Mouse (Mus musculus) E14TG2a.4 (cell line): ENCODE results near the gene Ccl6.
A peak's percentile ranks its signal among the peaks of the same experiment; 100 is the strongest.
"Not testable (repeated sequence)": the region's sequence is repeated elsewhere in the genome, so short reads cannot be mapped to it uniquely, and the experiment has no call there.

Experiments used
- H3K27me3 ChIP-seq: 2 replicates; pipeline ENCODE4 v1.6.1; 2014; ENCODE audit warnings: low read length, control low read depth; ENCODE audit not compliant: insufficient read depth
- H3K36me3 ChIP-seq: 2 replicates; pipeline ENCODE4 v1.6.1; 2014; ENCODE audit warnings: low read length, control low read depth; ENCODE audit not compliant: insufficient read depth
- H3K4me1 ChIP-seq: replicated peaks from 2 replicates; pipeline ENCODE4 v1.6.1; 2014; ENCODE audit warnings: low read depth, low read length, control low read depth
- H3K4me3 ChIP-seq: replicated peaks from 2 replicates; pipeline ENCODE4 v1.5.1; 2014; ENCODE audit warnings: mild to moderate bottlenecking, low read length
- H3K9me3 ChIP-seq: 2 replicates; pipeline ENCODE4 v1.6.1; 2014; ENCODE audit warnings: low read length, control low read depth
- CTCF ChIP-seq: conservative IDR thresholded peaks from 2 replicates; pipeline ENCODE4 v1.5.1; 2014; ENCODE audit warnings: low read length
- NANOG ChIP-seq: IDR thresholded peaks from 2 replicates; pipeline ENCODE4 v1.6.1; 2014; ENCODE audit warnings: borderline replicate concordance, low read length, mixed read lengths
- POU5F1 ChIP-seq: IDR thresholded peaks from 2 replicates; pipeline ENCODE4 v1.6.1; 2014; ENCODE audit warnings: low read length, borderline replicate concordance

The Ccl6 gene

GRCm38 (mm10) chr11:83560405-83560804 is 32.5 kb downstream of the Ccl6 start:
- H3K36me3 ChIP-seq, result no peaks in the 10 kb centered on the region
- H3K4me3 ChIP-seq, result no peak overlapping the region
- 0 out of 2 replicates have a peak, but pooled peaks cover 5% of the 10 kb centered on the region for H3K27me3 ChIP-seq
- TF ChIP-seq CTCF, result no peak
- no peak for TF ChIP-seq NANOG
- TF ChIP-seq POU5F1, result no peak
- H3K9me3 ChIP-seq, result no peaks in the 10 kb centered on the region
- 0 out of 2 replicates have a peak, but pooled peaks cover 4% of the 10 kb centered on the region for H3K4me1 ChIP-seq

- H3K9me3 ChIP-seq, result 0 out of 2 replicates have a peak, but pooled peaks cover 3% of the 10 kb centered on the region
- no peaks in the 10 kb centered on the region for H3K36me3 ChIP-seq
- TF ChIP-seq CTCF, result no peak; the same call in 1 of the 2 replicates
- TF ChIP-seq NANOG, result no peak
- no peak for TF ChIP-seq POU5F1
- 0 out of 2 replicates have a peak, but pooled peaks cover 5% of the 10 kb centered on the region for H3K27me3 ChIP-seq
- no peak overlapping the region for H3K4me3 ChIP-seq
- 0 out of 2 replicates have a peak, but pooled peaks cover 4% of the 10 kb centered on the region for H3K4me1 ChIP-seq
Measured at GRCm38 (mm10) chr11:83557074-83557473, 35.8 kb downstream of the Ccl6 start.

GRCm38 (mm10) chr11:83556085-83556781 is 36.7 kb downstream of the Ccl6 start:
- peaks cover 7% of the 10 kb centered on the region; the same call in 1 of the 2 replicates for H3K9me3 ChIP-seq
- H3K27me3 ChIP-seq, result 0 out of 2 replicates have a peak, but pooled peaks cover 5% of the 10 kb centered on the region
- H3K36me3 ChIP-seq, result no peaks in the 10 kb centered on the region
- TF ChIP-seq CTCF (peak; percentile 69), NANOG (no peak)
- H3K4me3 ChIP-seq, result no peak overlapping the region
- 0 out of 2 replicates have a peak, but pooled peaks cover 4% of the 10 kb centered on the region for H3K4me1 ChIP-seq

- TF ChIP-seq NANOG, result no peak
- TF ChIP-seq CTCF, result no peak
- no peak for TF ChIP-seq POU5F1
- H3K27me3 ChIP-seq, result no peaks in the 10 kb centered on the region
- H3K9me3 ChIP-seq, result peaks cover 16% of the 10 kb centered on the region
Measured at GRCm38 (mm10) chr11:83551668-83552067, 41.2 kb downstream of the Ccl6 start.

GRCm38 (mm10) chr11:83551037-83551436 is 41.9 kb downstream of the Ccl6 start:
- not testable (repeated sequence) for H3K4me1 ChIP-seq, H3K36me3 ChIP-seq, H3K4me3 ChIP-seq, H3K27me3 ChIP-seq
- H3K9me3 ChIP-seq, result peaks cover 16% of the 10 kb centered on the region

More at GRCm38 (mm10) chr11:83551668-83552067, 41.2 kb downstream of the Ccl6 start:
- Histone ChIP-seq H3K4me1 (0 out of 2 replicates have a peak, but pooled peaks cover 1% of the 10 kb centered on the region), H3K4me3 (no peak overlapping the region), H3K36me3 (no peaks in the 10 kb centered on the region)

GRCm38 (mm10) chr11:83550186-83550632 is 42.7 kb downstream of the Ccl6 start:
- Histone ChIP-seq H3K4me3 (no peak overlapping the region), H3K36me3 (no peaks in the 10 kb centered on the region), H3K27me3 (no peaks in the 10 kb centered on the region), H3K9me3 (peaks cover 16% of the 10 kb centered on the region), H3K4me1 (no peaks in the 10 kb centered on the region)
- no peak for TF ChIP-seq CTCF
- no peak for TF ChIP-seq NANOG
- no peak for TF ChIP-seq POU5F1

- no peaks in the 10 kb centered on the region for H3K4me1 ChIP-seq
- H3K36me3 ChIP-seq, result no peaks in the 10 kb centered on the region
- no peak overlapping the region for H3K4me3 ChIP-seq
- TF ChIP-seq NANOG, result no peak
- TF ChIP-seq POU5F1, result no peak
- no peak for TF ChIP-seq CTCF
- H3K27me3 ChIP-seq, result no peaks in the 10 kb centered on the region
- peaks cover 5% of the 10 kb centered on the region for H3K9me3 ChIP-seq
Measured at GRCm38 (mm10) chr11:83544214-83544613, 48.7 kb downstream of the Ccl6 start.

GRCm38 (mm10) chr11:83541415-83541814 is 51.5 kb downstream of the Ccl6 start:
- Histone ChIP-seq H3K9me3 (no peaks in the 10 kb centered on the region), H3K36me3 (no peaks in the 10 kb centered on the region), H3K4me3 (no peak overlapping the region), H3K27me3 (no peaks in the 10 kb centered on the region), H3K4me1 (no peaks in the 10 kb centered on the region)
- TF ChIP-seq NANOG (no peak), POU5F1 (no peak), CTCF (no peak)

- no peaks in the 10 kb centered on the region for H3K9me3 ChIP-seq
- no peaks in the 10 kb centered on the region for H3K4me1 ChIP-seq
- H3K27me3 ChIP-seq, result 0 out of 2 replicates have a peak, but pooled peaks cover 2% of the 10 kb centered on the region
- no peaks in the 10 kb centered on the region for H3K36me3 ChIP-seq
- no peak overlapping the region for H3K4me3 ChIP-seq
- TF ChIP-seq POU5F1 (no peak), NANOG (no peak), CTCF (no peak)
Measured at GRCm38 (mm10) chr11:83540931-83541330, 52.0 kb downstream of the Ccl6 start.
